Mouse (Mus musculus) ES-E14 (cell line): Measurements from ENCODE around the gene Gm6370.
"Not testable (repeated sequence)": the region's sequence is repeated elsewhere in the genome, so short reads cannot be mapped to it uniquely, and the experiment has no call there.

Experiments
- CHD2 ChIP-seq: IDR thresholded peaks from 2 replicates; pipeline ENCODE4 v1.6.1; 2014; ENCODE audit warnings: mild to moderate bottlenecking, low read depth, low read length, inconsistent platforms
- HCFC1 ChIP-seq: IDR thresholded peaks from 2 replicates; pipeline ENCODE4 v1.6.1; 2012; ENCODE audit warnings: low read length, inconsistent platforms, borderline replicate concordance; ENCODE audit not compliant: insufficient read depth
- MAFK ChIP-seq: IDR thresholded peaks from 2 replicates; pipeline ENCODE4 v1.6.1; 2014; ENCODE audit warnings: mild to moderate bottlenecking, low read depth, low read length, inconsistent platforms; ENCODE audit not compliant: insufficient read depth
- ZC3H11A ChIP-seq: IDR thresholded peaks from 2 replicates; pipeline ENCODE4 v1.6.1; 2012; ENCODE audit warnings: low read depth, mild to moderate bottlenecking, inconsistent platforms, low read length, borderline replicate concordance
- ZNF384 ChIP-seq: IDR thresholded peaks from 2 replicates; pipeline ENCODE4 v1.6.1; 2012; ENCODE audit warnings: low read depth, low read length, inconsistent platforms

DNA sequence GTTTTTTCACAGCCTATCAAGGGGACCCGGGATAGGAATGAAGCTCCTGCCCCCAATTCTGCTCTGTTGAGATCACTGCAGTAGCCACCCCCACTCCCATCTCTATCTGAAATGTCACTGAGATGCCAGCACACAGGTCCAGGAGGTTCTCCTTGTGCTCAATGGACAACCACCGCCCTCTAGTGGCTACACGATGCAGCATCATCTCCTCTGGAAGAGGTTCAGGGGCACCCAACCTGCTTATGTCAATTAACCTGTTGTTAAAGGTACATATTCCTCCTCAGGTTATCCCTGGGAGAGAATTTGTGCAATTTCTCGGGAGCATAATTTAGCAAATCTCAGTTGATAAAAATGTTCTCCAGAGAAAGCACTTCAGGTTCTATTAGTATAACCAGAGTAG, 2.2 kb upstream of the Gm6370 start:
- TF ChIP-seq ZC3H11A, MAFK, ZNF384, CHD2, HCFC1: not testable (repeated sequence)
